Mouse (Mus musculus) small intestine, adult 2 months (tissue): ENCODE measurements around the gene Dst. TPM values are rescaled to one million over a fixed set of nuclear protein-coding genes. Genes with fewer than 3 reads are reported as not detected.

Source experiments
- H3K27ac ChIP-seq: fragments of 200-500 bp; 2 replicates; pipeline ENCODE4 v1.5.1; 2012; ENCODE audit warnings: low read depth, low read length, control low read depth, inconsistent platforms; ENCODE audit not compliant: insufficient read depth
- H3K27me3 ChIP-seq: fragments of 200-500 bp; 2 replicates; pipeline ENCODE4 v1.6.1; 2012; ENCODE audit warnings: mild to moderate bottlenecking, moderate library complexity, low read length, inconsistent platforms; ENCODE audit not compliant: control insufficient read depth, insufficient read depth
- H3K36me3 ChIP-seq: fragments of 200-500 bp; 2 replicates; pipeline ENCODE4 v1.6.1; 2012; ENCODE audit warnings: mild to moderate bottlenecking, low read length, control low read depth, inconsistent platforms; ENCODE audit not compliant: control insufficient read depth, insufficient read depth
- H3K4me1 ChIP-seq: fragments of 200-500 bp; 2 replicates; pipeline ENCODE4 v1.6.1; 2012; ENCODE audit warnings: low read length, inconsistent platforms, mixed read lengths; ENCODE audit not compliant: control insufficient read depth, insufficient read depth, insufficient read length
- H3K4me3 ChIP-seq: fragments of 200-500 bp; 2 replicates; pipeline ENCODE4 v1.5.1; 2012; ENCODE audit warnings: low read depth, mild to moderate bottlenecking, control low read depth, inconsistent platforms, low read length, moderate library complexity
- CTCF ChIP-seq: fragments of 200-500 bp; IDR thresholded peaks from 2 replicates; pipeline ENCODE4 v1.5.1; 2012; ENCODE audit warnings: low read depth, mild to moderate bottlenecking, control low read depth, inconsistent platforms, low read length, moderate library complexity, mixed read lengths; ENCODE audit not compliant: insufficient replicate concordance, insufficient read length; ENCODE audit errors: extremely low read depth
- POLR2A ChIP-seq: fragments of 200-500 bp; IDR thresholded peaks from 2 replicates; pipeline ENCODE4 v1.6.1; 2012; ENCODE audit warnings: low read depth, mild to moderate bottlenecking, control low read depth, inconsistent platforms, low read length, moderate library complexity
- WGBS: fragments of 180-500 bp; shearing (Covaris S2); methylation state at CpG from one replicate; pipeline ENCODE4 v1.1.7; 2018; 5-methylcytosine and 5-hydroxymethylcytosine counted together
- polyA plus RNA-seq: library from polyadenylated mRNA; depleted of rRNA; stranded (reverse); fragments of >200 nt; gene quantifications from 2 replicates; pipeline ENCODE4 v1.2.3, GENCODE M21; 2012

Dst gene
- polyA plus RNA-seq, 1 experiment, result 31.9 TPM

DNA sequence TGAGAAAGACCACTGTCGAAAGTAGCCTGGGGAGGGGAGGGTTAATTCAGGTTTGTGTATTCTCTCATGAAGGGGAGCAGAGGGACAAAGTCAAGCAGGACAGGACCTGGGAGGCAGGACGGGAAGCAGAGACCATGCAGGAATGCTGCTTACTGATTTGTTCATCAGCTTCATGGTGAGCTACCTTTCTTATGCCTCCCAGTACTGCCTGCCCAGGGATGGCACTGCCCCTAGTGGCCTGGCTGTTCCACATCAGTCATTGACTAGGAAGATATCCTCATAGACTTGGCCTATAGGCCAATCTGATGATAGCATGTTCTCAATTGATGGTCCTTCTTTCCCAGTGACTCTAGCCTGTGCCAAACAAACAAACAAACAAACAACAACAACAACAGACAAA lies 35.9 kb downstream of the Dst start:
- Histone ChIP-seq H3K27ac (no peak overlapping the region), H3K27me3 (no peaks in the 10 kb centered on the region), H3K36me3 (no peaks in the 10 kb centered on the region), H3K4me1 (peaks cover 2% of the 10 kb centered on the region; the same call in 1 of the 2 replicates), H3K4me3 (no peak overlapping the region)
- no peak for TF ChIP-seq CTCF
- no peak for TF ChIP-seq POLR2A
- 77% methylated on average over 2 of the region's 2 CpGs for WGBS

DNA sequence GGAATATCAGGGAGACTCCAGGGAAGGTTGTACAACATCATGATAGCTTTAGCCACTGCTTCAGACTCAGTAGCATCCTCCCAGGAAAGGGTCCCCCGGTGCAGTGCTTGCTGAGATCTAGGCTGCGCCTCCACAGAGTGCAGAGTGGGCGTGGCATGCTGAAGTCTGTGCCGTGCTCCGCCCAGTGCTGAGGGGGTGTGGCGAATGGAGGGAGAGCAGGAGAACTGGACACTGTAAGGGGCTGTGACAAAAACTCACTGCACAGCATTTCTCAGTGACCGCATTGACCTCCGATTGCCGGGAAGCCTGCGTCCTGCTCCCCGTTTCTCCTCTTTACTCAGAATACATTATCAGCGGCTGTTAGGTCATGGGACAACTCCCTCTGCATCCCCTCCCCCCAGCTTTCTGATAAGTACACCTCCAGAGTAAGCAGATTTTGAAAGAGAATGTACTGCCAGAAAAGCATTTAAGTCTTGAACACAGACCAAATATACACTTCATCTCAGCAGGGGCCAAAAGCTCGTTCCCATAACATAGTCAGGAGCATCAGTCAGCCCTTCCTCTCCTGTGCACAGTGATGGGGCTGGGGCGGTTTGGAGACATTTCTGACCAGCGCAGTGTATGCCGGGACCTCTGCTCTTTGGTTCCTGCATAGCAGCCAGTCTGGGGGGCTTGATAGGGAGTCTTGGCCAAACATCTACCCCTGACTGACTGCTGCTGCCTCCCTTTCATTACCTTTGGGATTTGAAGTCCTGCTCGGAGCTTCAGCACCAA lies 37.1 kb downstream of the Dst start:
- 37% methylated on average over 17 of the region's 17 CpGs for WGBS
- TF ChIP-seq POLR2A, result no peak
- no peak for TF ChIP-seq CTCF
- no peaks in the 10 kb centered on the region for H3K36me3 ChIP-seq
- H3K27me3 ChIP-seq, result no peaks in the 10 kb centered on the region
- H3K4me1 ChIP-seq, result peaks cover 2% of the 10 kb centered on the region; the same call in 1 of the 2 replicates
- H3K4me3 ChIP-seq, result no peak overlapping the region
- H3K27ac ChIP-seq, result no peak overlapping the region

DNA sequence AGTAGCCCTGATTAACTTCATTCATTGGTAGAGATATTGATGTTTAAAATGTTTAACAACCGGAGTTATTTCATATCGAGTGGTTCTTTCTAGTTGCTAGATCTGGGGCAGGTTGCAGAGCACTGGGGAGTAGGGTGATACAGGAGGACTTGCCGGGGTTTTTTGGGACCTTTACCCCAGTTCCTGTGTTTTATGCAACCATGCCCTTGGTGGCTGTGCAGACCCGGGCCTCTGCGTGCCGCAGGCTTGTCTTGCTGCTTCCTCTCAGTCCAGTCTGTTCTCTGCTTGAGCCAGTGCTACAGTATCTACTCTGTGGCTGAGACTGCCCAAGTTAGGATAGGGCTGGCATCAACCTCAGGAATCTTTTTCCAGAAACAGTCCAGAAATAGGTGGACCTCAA lies 37.7 kb downstream of the Dst start:
- H3K27ac ChIP-seq, result no peak overlapping the region
- 79% methylated on average over 6 of the region's 6 CpGs for WGBS
- no peak for TF ChIP-seq CTCF
- no peak for TF ChIP-seq POLR2A
- H3K36me3 ChIP-seq, result no peaks in the 10 kb centered on the region
- H3K27me3 ChIP-seq, result no peaks in the 10 kb centered on the region
- no peak overlapping the region for H3K4me3 ChIP-seq
- peaks cover 2% of the 10 kb centered on the region; the same call in 1 of the 2 replicates for H3K4me1 ChIP-seq

DNA sequence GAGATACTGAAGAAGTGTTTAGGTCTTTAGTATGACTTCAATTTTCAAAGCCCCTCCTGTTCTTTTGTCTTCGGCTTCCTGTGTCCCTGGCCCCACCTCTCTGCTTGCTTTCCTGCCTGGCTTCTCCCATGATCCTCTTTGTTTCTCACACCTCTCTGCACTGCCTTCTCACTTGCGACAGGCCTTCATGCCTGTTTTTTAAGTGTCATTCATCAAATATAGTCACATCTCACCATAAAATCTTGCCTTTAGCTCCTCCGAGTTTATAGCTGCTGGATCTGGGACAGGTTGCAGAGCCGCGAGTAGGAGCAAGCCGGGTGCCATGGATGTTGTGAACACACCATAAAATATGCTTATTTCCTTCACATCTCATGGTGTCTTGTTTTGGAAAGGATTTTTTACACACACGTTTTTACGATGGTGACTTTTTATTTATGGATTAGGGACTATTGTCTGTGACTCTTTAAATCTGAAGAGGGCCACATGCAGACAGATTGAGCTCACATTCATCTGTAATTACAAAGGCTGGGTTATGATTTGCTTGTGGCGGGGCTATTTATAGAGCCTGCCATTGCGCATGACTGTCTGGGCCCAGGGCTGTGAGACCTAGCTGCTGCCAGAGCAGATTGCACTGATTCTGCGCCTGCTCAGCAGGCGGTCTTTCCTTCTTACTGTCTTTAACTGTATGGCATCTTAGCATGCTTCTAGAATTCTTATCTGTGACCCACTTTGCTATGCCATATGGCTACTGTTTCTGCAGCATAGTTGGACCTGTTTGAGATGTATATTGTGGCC lies 38.8 kb downstream of the Dst start:
- Histone ChIP-seq H3K4me3 (no peak overlapping the region), H3K4me1 (peaks cover 2% of the 10 kb centered on the region; the same call in 1 of the 2 replicates), H3K27me3 (no peaks in the 10 kb centered on the region), H3K36me3 (no peaks in the 10 kb centered on the region), H3K27ac (no peak overlapping the region)
- TF ChIP-seq POLR2A (no peak), CTCF (no peak)
- WGBS, result 79% methylated on average over 12 of the region's 12 CpGs

DNA sequence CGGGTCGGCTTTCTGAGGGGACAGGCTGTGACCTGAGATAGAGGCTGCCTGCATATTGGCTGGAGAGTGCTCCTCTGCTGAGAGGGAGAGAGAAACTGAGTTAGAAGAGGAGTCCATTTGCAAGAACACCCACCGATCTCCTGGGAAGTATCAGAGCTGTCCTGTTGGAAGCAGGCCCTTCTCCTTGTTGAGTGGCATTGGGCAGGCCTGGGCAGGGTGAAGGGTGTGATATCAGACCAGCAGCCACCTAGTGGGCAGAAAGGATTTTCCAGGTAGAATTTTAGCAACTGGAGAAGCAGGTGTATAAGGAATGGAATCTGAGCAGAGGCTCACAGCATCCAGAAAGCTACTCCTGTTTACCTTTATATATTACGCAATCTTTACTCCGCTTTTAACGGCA lies 39.8 kb downstream of the Dst start:
- TF ChIP-seq CTCF (no peak), POLR2A (no peak)

DNA sequence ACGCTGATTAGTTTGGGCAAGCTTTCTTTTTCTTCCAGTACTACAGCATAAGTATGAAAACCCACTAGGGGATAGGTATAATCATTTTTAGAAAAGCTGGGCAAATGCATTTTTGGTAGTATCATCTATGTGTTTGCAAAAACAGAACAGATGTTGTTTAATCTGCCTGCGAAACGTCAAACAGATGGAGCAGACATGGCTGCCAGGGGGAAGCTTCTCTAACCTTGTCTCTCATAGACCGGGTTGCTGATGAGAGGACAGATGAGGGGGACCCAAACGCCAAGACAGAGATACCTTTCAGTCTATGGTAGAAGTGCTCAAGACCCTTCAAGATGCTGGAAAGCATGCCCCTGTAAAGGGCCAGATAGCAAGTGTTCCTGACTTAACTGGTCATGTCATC lies 40.5 kb downstream of the Dst start:
- 85% methylated on average over 5 of the region's 5 CpGs for WGBS
- TF ChIP-seq CTCF (no peak), POLR2A (no peak)
- Histone ChIP-seq H3K4me3 (no peak overlapping the region), H3K36me3 (no peaks in the 10 kb centered on the region), H3K27me3 (no peaks in the 10 kb centered on the region), H3K27ac (no peak overlapping the region), H3K4me1 (peaks cover 2% of the 10 kb centered on the region; the same call in 1 of the 2 replicates)

More for the DNA sequence above, 39.8 kb downstream of the Dst start:
- 74% methylated on average over 6 of the region's 6 CpGs for whole genome bisulfite sequencing
- H3K4me1 ChIP-seq, result peaks cover 2% of the 10 kb centered on the region; the same call in 1 of the 2 replicates
- H3K27me3 ChIP-seq, result no peaks in the 10 kb centered on the region
- H3K4me3 ChIP-seq, result no peak overlapping the region
- no peaks in the 10 kb centered on the region for H3K36me3 ChIP-seq
- no peak overlapping the region for H3K27ac ChIP-seq

DNA sequence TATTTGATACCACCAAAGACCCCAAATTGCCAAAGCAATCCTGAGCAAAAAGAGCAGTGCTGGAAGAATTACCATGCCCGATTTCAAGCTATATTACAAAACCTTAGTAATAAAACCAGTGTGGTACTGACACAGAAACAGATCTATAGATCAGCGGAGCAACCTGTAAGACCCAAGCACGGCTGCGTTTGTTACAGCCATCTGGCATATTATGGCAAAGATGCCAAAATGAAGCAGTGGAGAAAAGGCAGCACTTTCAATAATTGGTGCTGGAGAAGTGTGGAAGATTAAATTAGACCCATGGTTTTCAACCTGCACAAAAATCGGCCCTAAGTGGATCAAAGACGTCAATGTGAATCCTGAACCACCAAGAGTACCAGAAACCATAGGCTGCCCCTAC lies 47.6 kb downstream of the Dst start:
- no peaks in the 10 kb centered on the region for H3K36me3 ChIP-seq

More for the DNA sequence above, 47.6 kb downstream of the Dst start:
- Histone ChIP-seq H3K27me3 (no peaks in the 10 kb centered on the region), H3K4me3 (no peak overlapping the region), H3K27ac (no peak overlapping the region), H3K4me1 (no peaks in the 10 kb centered on the region)
- TF ChIP-seq POLR2A, result no peak
- TF ChIP-seq CTCF, result no peak
- 88% methylated on average over 6 of the region's 6 CpGs for WGBS
